8 mouse cellular contexts compared by ENCODE assay signal in the genomic region with DNA sequence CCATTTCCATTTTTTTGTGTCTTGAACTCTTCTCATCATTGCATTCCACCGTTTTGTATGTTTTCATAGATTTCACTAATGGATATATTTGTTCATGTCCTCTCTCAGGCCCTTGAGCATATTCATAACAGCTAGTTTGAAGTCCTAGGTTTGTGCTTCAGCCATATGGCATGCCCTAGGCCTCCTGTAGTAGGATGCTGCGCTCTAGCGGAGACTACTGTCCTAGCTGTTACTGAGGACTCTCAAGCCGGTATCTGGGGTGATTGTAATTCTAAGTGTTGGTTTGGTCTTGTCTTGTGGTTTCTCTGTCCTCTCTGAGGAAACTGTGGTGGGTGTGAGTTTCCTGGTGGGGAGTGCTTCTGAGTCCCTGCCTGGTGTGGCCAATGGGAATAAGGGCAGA. TPM values are rescaled to one million over a fixed set of nuclear protein-coding genes. Genes with fewer than 3 reads are reported as not detected.
DNase-seq lines count a peak whose midpoint lies in the region; ATAC-seq and TF ChIP-seq lines count a peak whose summit lies in the region.

No protein-coding gene starts in this region.

- no peak for ATAC-seq in kidney, postnatal 0 days (replicated peaks; ENCODE audit: low FRiP score, low read depth)
- ATAC-seq in embryonic facial prominence, embryonic 15.5 days (ENCODE audit: insufficient number of reproducible peaks, low FRiP score, low TSS enrichment, low read depth): peak; percentile 24; the same call in 1 of the 2 replicates

- no peaks in the 10 kb centered on the region for H3K9me3 ChIP-seq in kidney, postnatal 0 days (replicated peaks; ENCODE audit: low read length)
- H3K9me3 ChIP-seq in embryonic facial prominence, embryonic 15.5 days (replicated peaks): no peaks in the 10 kb centered on the region

- DNase-seq in kidney, postnatal 0 days (ENCODE audit: low spot score): peak; percentile 76
- no peak for DNase-seq in kidney, adult 11 months
- peak; percentile 14 to 17 for DNase-seq in B cell, adult 2 months
- DNase-seq in ZHBTc4 (ENCODE audit: low read depth, low spot score): peak; percentile 64
- DNase-seq in lung, postnatal 36 days: peak; percentile 36
- no peak for DNase-seq in spleen, postnatal 14 days (ENCODE audit: low spot score in 2 of 2)
- DNase-seq in spleen, adult 12 weeks (ENCODE audit: low spot score): no peak

- H3K4me1 ChIP-seq in kidney, postnatal 0 days (replicated peaks; ENCODE audit: insufficient read depth, low read length): no peaks in the 10 kb centered on the region
- no peaks in the 10 kb centered on the region for H3K4me1 ChIP-seq in embryonic facial prominence, embryonic 15.5 days

- no peak overlapping the region for H3K9ac ChIP-seq in kidney, postnatal 0 days (ENCODE audit: low read depth, low read length)
- no peak overlapping the region for H3K9ac ChIP-seq in embryonic facial prominence, embryonic 15.5 days

- H3K27ac ChIP-seq in kidney, postnatal 0 days: no peak overlapping the region
- H3K27ac ChIP-seq in embryonic facial prominence, embryonic 15.5 days (replicated peaks): no peak overlapping the region

- peak; percentile 79 for TF ChIP-seq CTCF in kidney, postnatal 0 days (IDR thresholded peaks at IDR 0.05; ENCODE audit: low read depth)

- WGBS in kidney, postnatal 0 days: 28% methylated on average over 4 of the region's 4 CpGs
- WGBS in embryonic facial prominence, embryonic 15.5 days: 36% methylated on average over 4 of the region's 4 CpGs

- H3K36me3 ChIP-seq in kidney, postnatal 0 days (ENCODE audit: insufficient read depth, low read length): no peaks in the 10 kb centered on the region
- H3K36me3 ChIP-seq in embryonic facial prominence, embryonic 15.5 days: no peaks in the 10 kb centered on the region

- no peaks in the 10 kb centered on the region for H3K27me3 ChIP-seq in kidney, postnatal 0 days (ENCODE audit: insufficient read depth, low read length)
- no peaks in the 10 kb centered on the region for H3K27me3 ChIP-seq in embryonic facial prominence, embryonic 15.5 days

- no peak overlapping the region for H3K4me2 ChIP-seq in kidney, postnatal 0 days (ENCODE audit: low read length)
- no peak overlapping the region for H3K4me2 ChIP-seq in embryonic facial prominence, embryonic 15.5 days (replicated peaks)

- H3K4me3 ChIP-seq in kidney, postnatal 0 days (replicated peaks; ENCODE audit: low read depth, low read length): no peak overlapping the region
- no peak overlapping the region for H3K4me3 ChIP-seq in embryonic facial prominence, embryonic 15.5 days (replicated peaks)

RNA-seq across cellular contexts. Expression of a gene that starts 50.1 kb away (rescaled TPM):
- polyA plus RNA-seq in kidney, postnatal 0 days (2015; fragmentation: Nextera tagmentation; extraction: Ambion mirVana): not detected in 2 replicates
- polyA plus RNA-seq in embryonic facial prominence, embryonic 15.5 days (2015; fragmentation: Nextera tagmentation; extraction: Ambion mirVana): not detected in 2 replicates

Comparison
In these comparisons a context has a peak if more than half of its experiments do, and no peak if none do; other contexts are left out.
1. DNase-seq: peak in kidney, postnatal 0 days (single experiment), B cell, adult 2 months (2 of 2), ZHBTc4 (single experiment) and lung, postnatal 36 days (single experiment); none in kidney, adult 11 months (single experiment), spleen, postnatal 14 days (0 of 2) and spleen, adult 12 weeks (single experiment).